Mouse (Mus musculus) liver, postnatal 0 days (tissue): Measurements from ENCODE around the gene Gja10. TPM values are rescaled to one million over a fixed set of nuclear protein-coding genes. Genes with fewer than 3 reads are reported as not detected.
A peak's percentile ranks its signal among the peaks of the same experiment; 100 is the strongest.

ENCODE experiments used
- ATAC-seq: fragments of 200-750 bp; cut with Nextera tagmentation; 2 replicates; pipeline ENCODE4 v1.8.0; 2017; ENCODE audit warnings: mild to moderate bottlenecking, moderate library complexity
- DNase-seq: peaks from one replicate; pipeline ENCODE4 v3.0.0-alpha.2; 2016
- H3K27ac ChIP-seq: fragments of 300-500 bp; sonication (generic); 2 replicates; pipeline ENCODE4 v1.5.1; 2014; ENCODE audit warnings: antibody characterized with exemption, moderate library complexity, mild to moderate bottlenecking, low read depth
- H3K27me3 ChIP-seq: fragments of 300-500 bp; sonication (generic); 2 replicates; pipeline ENCODE4 v1.6.1; 2014; ENCODE audit warnings: low read length, control low read depth, mixed read lengths; ENCODE audit not compliant: insufficient read depth
- H3K36me3 ChIP-seq: fragments of 300-500 bp; sonication (generic); replicated peaks from 2 replicates; pipeline ENCODE4 v1.6.1; 2014; ENCODE audit warnings: mild to moderate bottlenecking, control low read depth, low read length, moderate library complexity, mixed read lengths; ENCODE audit not compliant: insufficient read depth
- H3K4me1 ChIP-seq: fragments of 300-500 bp; sonication (generic); 2 replicates; pipeline ENCODE4 v1.6.1; 2014; ENCODE audit warnings: antibody characterized with exemption, mild to moderate bottlenecking, control low read depth; ENCODE audit not compliant: insufficient read depth
- H3K4me2 ChIP-seq: fragments of 300-500 bp; sonication (generic); 2 replicates; pipeline ENCODE4 v1.6.1; 2014; ENCODE audit warnings: low read depth, mild to moderate bottlenecking, low read length, moderate library complexity, mixed read lengths
- H3K4me3 ChIP-seq: fragments of 300-500 bp; sonication (generic); 2 replicates; pipeline ENCODE4 v1.5.1; 2014; ENCODE audit warnings: low read depth, low read length
- H3K9ac ChIP-seq: fragments of 300-500 bp; sonication (generic); replicated peaks from 2 replicates; pipeline ENCODE4 v1.6.1; 2014; ENCODE audit warnings: mild to moderate bottlenecking, moderate library complexity
- H3K9me3 ChIP-seq: fragments of 300-500 bp; sonication (generic); 2 replicates; pipeline ENCODE4 v1.6.1; 2016; ENCODE audit warnings: mild to moderate bottlenecking, control low read depth, low read length, mixed read lengths
- CTCF ChIP-seq: sonication (generic); IDR thresholded peaks from 2 replicates; pipeline ENCODE4 v1.5.1; 2016; ENCODE audit warnings: antibody characterized with exemption, low read depth
- EP300 ChIP-seq: IDR thresholded peaks from 2 replicates; pipeline ENCODE4 v1.6.1; 2016; ENCODE audit warnings: antibody characterized with exemption, low read depth, mild to moderate bottlenecking
- WGBS: fragments of 180-500 bp; shearing (Covaris S2); extraction: QIAGEN DNeasy Blood & Tissue Kit; methylation state at CpG from one replicate; pipeline ENCODE4 v1.1.7; 2014; ENCODE audit not compliant: insufficient replicate concordance; 5-methylcytosine and 5-hydroxymethylcytosine counted together
- polyA plus RNA-seq: library from polyadenylated mRNA; unstranded; fragments of >200 nt; fragmentation: Nextera tagmentation; extraction: Ambion mirVana; gene quantifications from 2 replicates; pipeline ENCODE4 v1.2.1, GENCODE M21; 2015

Gja10 gene
- 0.21 TPM in 1 of 2 replicates, not detected in the other for polyA plus RNA-seq

GRCm38 (mm10) chr4:32602660-32603059 lies at the start of gene Gja10:
Gja10 (minus strand) TSS chr4:32602760.
- H3K4me2 ChIP-seq = no peak within 1 kb of the TSS
- no peaks in the 10 kb centered on the region for H3K4me1 ChIP-seq
- H3K4me3 ChIP-seq = no peak within 1 kb of the TSS
- DNase-seq (no peak), ATAC-seq (no peak)
- H3K27ac ChIP-seq = no peak within 1 kb of the TSS
- no peaks in the 10 kb centered on the region for H3K27me3 ChIP-seq
- no peaks in the 10 kb centered on the region for H3K9me3 ChIP-seq
- no peak within 1 kb of the TSS for H3K9ac ChIP-seq
- 52% methylated on average over 3 of the region's 3 CpGs for WGBS
- no peaks in the 10 kb centered on the region for H3K36me3 ChIP-seq
- TF ChIP-seq EP300 (no peak), CTCF (no peak)

DNA sequence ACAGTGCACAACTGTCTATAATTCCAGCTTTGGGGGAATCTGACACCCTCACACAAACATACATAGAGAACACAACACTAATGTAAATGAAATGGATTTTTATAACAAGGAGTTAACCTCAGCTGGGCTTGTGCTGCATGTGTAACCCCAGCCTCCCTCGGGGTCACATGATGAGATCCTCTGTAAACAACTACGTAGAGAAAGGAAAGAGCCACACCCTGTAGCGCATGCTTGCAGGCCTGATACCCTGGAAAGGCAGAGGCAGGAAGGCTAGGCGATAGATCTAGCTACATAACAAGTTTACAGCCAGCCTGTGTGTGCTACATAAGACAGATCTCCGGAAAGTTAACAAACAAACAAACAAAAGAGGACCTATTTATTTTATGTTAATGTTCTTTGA lies 49.1 kb upstream of the Gja10 start:
- Histone ChIP-seq H3K9me3 (no peaks in the 10 kb centered on the region), H3K27me3 (no peaks in the 10 kb centered on the region), H3K9ac (no peak overlapping the region), H3K36me3 (peaks cover 36% of the 10 kb centered on the region), H3K4me3 (no peak overlapping the region), H3K4me1 (0 out of 2 replicates have a peak, but pooled peaks cover 6% of the 10 kb centered on the region), H3K27ac (no peak overlapping the region), H3K4me2 (no peak overlapping the region)
- 56% methylated on average over 5 of the region's 5 CpGs for WGBS
- TF ChIP-seq CTCF (no peak), EP300 (no peak)
- ATAC-seq (no peak), DNase-seq (no peak)

DNA sequence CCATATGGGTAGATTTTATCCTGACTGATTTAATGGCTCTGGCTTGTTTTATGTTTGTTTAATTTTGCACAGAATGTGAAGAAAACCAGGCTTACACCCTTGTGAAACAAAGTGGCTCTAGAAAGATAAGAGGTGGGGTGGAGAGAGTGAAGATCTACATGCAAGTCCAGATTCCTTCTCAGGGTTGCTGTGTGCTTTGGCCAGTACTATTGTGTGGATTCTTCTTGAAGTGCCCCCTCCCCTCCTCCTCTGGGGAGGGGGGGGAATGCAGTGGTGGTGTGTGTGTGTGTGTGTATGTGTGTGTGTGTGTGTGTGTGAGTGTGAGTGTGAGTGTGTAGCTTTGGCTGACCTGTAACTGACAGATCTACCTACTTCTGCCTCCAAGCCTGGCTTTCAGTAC lies 19.1 kb upstream of the Gja10 start:
- TF ChIP-seq EP300 = no peak
- TF ChIP-seq CTCF = no peak
- no peaks in the 10 kb centered on the region for H3K27me3 ChIP-seq
- ATAC-seq (no peak), DNase-seq (no peak)
- no peak overlapping the region for H3K4me2 ChIP-seq
- H3K36me3 ChIP-seq = peaks cover 10% of the 10 kb centered on the region; the same call in 1 of the 2 replicates
- H3K9me3 ChIP-seq = no peaks in the 10 kb centered on the region
- H3K27ac ChIP-seq = no peak overlapping the region
- H3K9ac ChIP-seq = no peak overlapping the region
- H3K4me1 ChIP-seq = no peaks in the 10 kb centered on the region
- no peak overlapping the region for H3K4me3 ChIP-seq

DNA sequence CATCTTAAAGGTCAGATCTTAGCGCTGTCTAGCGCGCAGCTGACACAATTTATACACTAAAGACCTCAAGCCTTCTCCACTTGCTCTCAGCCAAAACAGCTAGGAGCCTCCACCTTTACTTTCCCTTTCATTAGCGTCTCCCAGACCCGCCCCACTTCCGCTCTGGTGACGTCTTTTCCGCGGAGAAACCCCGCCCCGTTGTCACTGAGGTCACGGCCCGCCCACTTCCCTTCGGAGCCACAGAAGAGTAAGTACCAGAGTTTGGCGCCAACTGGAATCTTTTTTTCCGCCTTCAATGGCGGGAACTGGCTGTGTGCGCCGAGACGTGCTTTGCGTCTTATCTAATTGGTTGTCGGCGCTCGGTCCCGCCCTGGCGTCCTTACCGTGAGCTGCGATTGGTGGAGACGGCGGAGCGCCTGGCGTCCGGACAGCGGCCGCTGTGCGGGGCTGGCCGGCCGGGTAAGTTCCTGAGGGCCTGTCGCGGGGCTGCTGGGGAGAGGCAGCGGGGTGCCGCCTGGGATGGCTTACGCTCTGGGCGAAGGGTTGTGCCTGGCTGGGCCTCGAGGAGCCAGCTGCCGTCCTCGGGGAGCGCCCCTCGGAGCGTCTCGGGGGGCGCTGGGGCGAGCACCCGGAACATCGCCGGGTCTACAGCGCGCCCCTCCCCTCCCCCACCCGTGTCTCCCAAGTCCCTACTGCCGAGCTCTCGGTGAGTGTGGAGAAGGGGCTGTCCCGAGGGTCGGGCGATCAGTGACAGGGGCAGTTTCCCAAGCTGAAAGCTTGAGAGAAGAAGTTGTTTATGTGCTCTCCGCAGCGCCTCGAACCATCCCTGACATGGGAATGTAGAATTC lies 12.7 kb upstream of the Gja10 start, which contains the start of gene Casp8ap2:
Gene Casp8ap2, plus strand, starts transcription at position 418 of the 848 bp plus-strand sequence.
- H3K4me3 ChIP-seq = peak within 1 kb of the TSS; percentile 98
- DNase-seq (peak; percentile 99), ATAC-seq (peak; percentile 98)
- peak within 1 kb of the TSS; percentile 88 for H3K4me2 ChIP-seq
- H3K36me3 ChIP-seq = no peaks in the 10 kb centered on the region
- H3K27me3 ChIP-seq = no peaks in the 10 kb centered on the region
- peaks cover 12% of the 10 kb centered on the region for H3K4me1 ChIP-seq
- H3K9me3 ChIP-seq = no peaks in the 10 kb centered on the region
- WGBS = 2% methylated on average over 64 of the region's 67 CpGs
- TF ChIP-seq CTCF = no peak
- TF ChIP-seq EP300 = peak; percentile 20; the same call in 1 of the 2 replicates
- H3K27ac ChIP-seq = peak within 1 kb of the TSS; percentile 95
- peak within 1 kb of the TSS; percentile 98 for H3K9ac ChIP-seq

DNA sequence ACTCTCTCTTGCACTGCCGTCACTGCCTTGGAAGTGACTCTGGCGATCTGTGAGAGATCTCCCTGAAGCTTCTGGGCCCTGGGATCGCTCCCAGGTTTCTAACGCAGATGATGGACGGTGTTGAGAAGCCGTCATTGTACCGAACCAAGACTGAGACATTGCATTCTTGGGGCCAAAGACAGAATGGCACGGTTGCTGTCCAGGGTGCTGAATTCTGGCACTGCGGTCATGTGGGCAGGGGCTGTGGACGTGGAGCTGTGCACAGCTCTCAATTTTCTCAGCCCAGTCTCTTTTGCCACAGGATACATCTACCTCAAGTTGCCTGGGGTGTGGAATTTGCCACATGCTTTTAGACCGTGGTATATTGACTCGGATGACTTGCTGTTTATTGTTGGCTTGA lies 1.4 kb downstream of the Gja10 start:
- ATAC-seq = no peak
- Histone ChIP-seq H3K9ac (no peak overlapping the region), H3K4me2 (no peak overlapping the region), H3K4me3 (no peak overlapping the region), H3K27ac (no peak overlapping the region), H3K27me3 (no peaks in the 10 kb centered on the region), H3K36me3 (no peaks in the 10 kb centered on the region), H3K9me3 (no peaks in the 10 kb centered on the region), H3K4me1 (no peaks in the 10 kb centered on the region)
- TF ChIP-seq CTCF = no peak
- TF ChIP-seq EP300 = no peak
- WGBS = 25% methylated on average over 12 of the region's 12 CpGs
- DNase-seq = peak; percentile 67

DNA sequence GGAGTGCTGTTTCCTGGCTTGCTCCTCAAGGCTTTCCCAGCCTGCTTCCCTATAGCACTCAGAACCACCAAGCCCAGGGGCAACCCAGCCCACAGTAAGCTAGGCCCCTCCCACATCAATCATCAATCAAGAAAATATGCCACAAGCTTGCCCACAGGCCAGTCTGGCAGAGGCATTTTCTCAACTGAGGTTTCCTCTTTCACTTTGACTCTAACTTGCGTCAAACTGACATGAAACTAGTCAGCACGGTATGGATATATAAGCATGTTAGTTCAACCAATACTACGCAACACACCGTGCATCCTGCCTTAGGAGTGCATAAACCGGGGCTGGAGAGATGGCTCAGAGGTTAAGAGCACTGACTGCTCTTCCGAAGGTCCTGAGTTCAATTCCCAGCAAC lies 14.3 kb downstream of the Gja10 start:
- no peak for TF ChIP-seq CTCF
- ATAC-seq (peak; percentile 31; the same call in 1 of the 2 replicates), DNase-seq (no peak)
- H3K4me3 ChIP-seq = no peak overlapping the region
- no peaks in the 10 kb centered on the region for H3K9me3 ChIP-seq
- H3K27me3 ChIP-seq = no peaks in the 10 kb centered on the region
- H3K27ac ChIP-seq = no peak overlapping the region
- no peak overlapping the region for H3K9ac ChIP-seq
- H3K4me2 ChIP-seq = no peak overlapping the region
- no peaks in the 10 kb centered on the region for H3K36me3 ChIP-seq
- 53% methylated on average over 6 of the region's 6 CpGs for WGBS
- H3K4me1 ChIP-seq = no peaks in the 10 kb centered on the region
